Mouse (Mus musculus) testis, postnatal 10 days (tissue): ENCODE measurements around the gene Gm49384.

Source experiments
- DNase-seq: peaks from one replicate; pipeline ENCODE4 v3.0.0; 2021; ENCODE audit warnings: low spot score

The Gm49384 gene

GRCm38 (mm10) chr12:69207396-69207795 lies 3.3 kb upstream of the Gm49384 start:
- DNase-seq = peak; percentile 25

DNA sequence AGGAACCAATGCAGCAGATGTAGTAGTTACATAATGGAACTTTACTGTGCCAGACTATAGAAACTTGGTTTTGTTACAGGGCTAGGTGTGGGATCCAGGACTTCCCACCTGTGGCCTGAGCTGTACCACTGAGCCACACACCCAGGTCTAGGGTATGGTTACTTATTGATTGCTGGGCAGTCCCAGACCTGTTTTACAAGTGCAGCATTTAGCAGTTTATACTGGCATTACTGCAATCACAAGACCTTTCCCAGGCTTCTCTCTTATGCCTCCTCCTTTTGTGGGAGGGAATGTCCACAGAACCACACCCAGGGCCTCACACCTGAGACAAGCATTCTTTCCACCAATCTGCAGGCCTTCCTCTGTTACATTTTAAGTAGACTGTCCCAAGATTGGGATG lies 5.1 kb downstream of the Gm49384 start:
- DNase-seq = no peak

DNA sequence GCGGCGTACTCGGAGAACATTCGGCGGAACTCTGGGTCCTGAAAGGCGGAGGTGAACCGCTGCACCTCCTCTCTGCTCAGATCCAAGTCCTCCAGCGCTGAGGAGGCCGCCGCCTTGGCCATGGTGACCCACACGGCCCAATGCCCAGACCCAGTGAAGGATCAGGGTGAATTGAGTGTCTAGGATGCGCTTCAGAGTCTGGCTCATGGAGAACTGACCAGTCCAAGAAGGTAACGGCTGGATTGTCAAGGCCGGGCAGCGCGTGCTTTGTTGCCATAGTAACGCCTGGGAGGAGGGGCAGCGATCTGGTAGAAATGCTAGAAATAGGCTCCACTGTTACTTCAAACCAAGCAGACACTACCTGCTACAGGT lies 5.9 kb downstream of the Gm49384 start, which contains the start of gene Dnaaf2:
Dnaaf2 (minus strand) TSS at position 266 of the 372 bp plus-strand sequence.
- peak; percentile 88 for DNase-seq

DNA sequence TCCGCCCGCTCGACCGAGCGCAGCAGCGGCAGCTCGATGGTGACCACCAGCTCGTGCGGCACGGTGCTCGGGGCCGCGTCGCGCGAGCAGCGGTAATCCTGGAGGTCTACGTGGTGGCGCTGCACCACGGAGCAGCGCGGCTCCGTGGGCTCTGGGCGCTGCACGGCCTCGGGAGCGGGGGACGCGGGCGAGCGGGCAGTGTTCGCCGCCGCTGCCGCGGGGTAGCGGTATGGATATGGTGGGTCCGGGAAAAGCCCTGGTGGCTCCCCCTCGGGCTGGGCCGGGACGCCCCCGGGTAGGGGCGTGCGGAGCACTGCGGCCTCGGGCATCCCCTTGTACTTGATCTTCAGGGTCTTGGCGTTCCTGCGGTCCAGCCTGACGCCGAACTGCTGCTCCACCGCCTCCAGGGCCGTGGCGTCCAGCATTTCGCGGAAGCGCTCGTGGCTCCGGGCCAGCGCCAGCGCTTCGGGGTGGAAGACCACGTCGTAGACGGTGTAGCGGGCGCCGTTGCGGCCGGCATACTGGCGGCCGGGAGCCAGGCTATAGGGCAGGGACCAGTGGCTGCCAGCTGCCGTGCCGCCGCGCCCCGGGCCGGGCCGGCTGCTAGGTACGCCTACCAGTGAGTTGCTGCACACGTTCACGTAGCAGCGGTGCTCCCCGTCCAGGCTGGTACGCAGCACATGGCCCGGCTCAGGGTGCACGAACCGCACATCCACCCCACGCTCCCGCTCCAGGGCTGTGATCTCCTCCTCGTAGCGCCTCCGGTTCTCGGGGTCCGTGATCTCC lies 6.5 kb downstream of the Gm49384 start:
- DNase-seq = peak; percentile 79

GRCm38 (mm10) chr12:69196444-69197377 lies 7.4 kb downstream of the Gm49384 start, which contains the start of gene Gm49383:
TSS of gene Gm49383 (minus strand) at chr12:69197104.
- DNase-seq = peak; percentile 75

DNA sequence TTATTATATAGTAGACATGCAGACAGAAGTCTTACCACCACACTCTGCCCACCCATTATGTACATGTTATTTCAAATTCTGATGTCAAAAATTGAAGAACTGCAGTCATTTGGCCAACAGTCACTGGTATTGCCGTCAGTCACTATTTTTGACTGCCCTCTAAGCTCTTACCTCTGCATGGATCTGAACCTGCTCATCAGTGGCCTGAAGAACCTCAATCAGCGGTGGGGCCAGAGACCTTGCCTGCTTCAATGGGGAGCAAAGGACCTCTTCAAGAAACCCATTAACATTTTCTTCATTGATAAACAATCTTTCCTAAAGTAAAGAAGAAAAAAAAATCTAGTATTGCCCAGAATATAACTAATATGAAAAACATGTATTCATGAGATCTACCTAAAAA lies 11.4 kb downstream of the Gm49384 start:
- DNase-seq = no peak

DNA sequence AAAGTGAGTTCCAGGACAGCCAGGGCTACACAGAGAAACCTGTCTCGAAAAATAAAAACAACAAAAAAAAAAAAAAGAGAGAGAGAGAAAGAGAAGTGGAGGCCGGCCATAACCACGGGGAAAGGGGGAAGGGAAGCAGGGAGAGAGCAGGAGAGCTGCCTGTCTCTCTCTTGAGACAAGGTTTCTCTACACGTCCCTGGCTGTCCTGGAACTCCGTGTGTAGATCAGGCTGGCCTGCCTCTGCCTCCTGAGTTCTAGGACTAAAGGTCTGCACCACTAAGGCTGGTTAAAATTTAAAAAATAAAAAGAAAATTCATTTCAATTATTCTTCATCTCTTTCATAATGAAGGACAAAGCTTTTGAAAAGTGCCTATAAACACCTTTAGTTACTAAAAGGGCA lies 12.7 kb downstream of the Gm49384 start:
- DNase-seq = no peak

DNA sequence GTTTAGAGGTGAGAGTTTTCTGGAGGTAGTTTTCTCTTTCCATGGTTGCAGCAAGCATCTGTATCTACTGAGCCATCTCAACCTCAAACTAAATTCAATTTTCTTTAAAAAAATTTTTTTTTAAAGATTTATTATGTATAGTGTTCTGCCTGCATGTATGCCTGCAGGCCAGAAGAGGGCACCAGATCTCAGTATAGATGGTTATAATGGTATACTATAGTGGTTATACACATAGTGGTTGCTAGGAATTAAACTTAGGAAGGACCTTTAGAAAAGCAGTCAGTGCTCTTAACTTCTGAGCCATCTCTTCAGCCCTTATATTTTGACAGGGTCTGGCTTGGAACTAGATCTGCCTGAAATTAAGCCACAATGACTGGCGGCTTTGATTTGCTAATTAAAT lies 13.5 kb downstream of the Gm49384 start:
- DNase-seq = no peak

DNA sequence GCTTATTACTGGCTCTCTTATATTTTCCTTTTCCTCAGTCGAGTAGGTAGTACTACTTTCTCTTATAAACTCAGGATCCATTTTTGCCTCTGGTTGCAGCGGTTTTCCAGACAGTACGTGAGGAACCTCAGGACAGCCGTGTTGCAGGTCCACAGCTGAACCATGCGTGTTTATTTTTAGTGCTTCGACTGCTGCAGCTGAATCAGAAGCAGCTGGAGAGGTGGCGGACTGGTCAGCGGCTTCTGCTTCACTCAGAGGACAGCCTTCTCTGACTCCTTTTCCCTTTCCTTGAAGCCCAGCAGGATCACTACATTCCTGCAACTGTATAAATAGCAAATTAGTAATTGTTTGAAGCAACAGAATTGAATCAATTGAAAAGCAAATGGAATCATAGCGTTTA lies 14.0 kb downstream of the Gm49384 start:
- no peak for DNase-seq

DNA sequence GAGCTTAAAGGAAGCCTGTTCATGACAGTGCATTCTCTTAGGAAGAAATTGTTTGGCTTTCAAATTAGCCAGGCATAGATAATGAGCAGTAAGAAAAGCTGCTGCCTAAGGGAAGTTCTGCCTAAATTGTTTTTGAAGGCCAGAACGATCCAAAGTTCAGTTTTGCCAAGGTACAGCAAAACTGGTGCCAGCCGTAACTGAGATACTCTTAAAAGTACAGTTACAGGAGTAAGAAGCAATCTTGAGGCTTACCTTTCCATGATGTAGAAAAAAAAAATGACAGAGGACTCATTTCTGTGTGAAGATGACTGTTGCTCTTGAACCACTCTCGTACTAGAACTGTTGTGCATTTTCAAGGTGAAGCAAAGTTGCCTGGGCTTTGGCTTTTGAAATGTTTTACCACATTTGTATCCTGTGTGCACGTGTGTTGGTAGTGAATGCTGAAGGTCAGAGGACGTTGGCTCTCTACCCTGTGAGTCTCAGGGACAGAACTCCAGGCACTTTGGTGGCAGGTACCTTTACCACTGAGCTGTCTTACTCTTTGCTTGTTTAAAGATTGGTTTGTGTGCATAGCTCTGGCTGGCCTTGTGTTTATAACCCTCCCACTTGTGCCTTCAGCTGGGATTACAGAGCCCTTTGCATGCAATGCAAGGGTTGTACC lies 17.1 kb downstream of the Gm49384 start:
- DNase-seq = no peak

DNA sequence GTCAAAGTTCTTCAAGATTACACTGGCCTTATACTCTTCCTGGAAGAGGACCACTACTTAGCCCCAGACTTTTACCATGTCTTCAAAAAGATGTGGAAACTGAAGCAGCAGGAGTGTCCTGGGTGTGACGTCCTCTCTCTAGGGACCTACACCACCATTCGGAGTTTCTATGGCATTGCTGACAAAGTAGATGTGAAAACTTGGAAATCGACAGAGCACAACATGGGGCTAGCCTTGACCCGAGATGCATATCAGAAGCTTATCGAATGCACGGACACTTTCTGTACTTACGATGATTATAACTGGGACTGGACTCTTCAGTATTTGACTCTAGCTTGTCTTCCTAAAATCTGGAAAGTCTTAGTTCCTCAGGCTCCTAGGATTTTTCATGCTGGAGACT lies 18.7 kb downstream of the Gm49384 start:
- DNase-seq = no peak

DNA sequence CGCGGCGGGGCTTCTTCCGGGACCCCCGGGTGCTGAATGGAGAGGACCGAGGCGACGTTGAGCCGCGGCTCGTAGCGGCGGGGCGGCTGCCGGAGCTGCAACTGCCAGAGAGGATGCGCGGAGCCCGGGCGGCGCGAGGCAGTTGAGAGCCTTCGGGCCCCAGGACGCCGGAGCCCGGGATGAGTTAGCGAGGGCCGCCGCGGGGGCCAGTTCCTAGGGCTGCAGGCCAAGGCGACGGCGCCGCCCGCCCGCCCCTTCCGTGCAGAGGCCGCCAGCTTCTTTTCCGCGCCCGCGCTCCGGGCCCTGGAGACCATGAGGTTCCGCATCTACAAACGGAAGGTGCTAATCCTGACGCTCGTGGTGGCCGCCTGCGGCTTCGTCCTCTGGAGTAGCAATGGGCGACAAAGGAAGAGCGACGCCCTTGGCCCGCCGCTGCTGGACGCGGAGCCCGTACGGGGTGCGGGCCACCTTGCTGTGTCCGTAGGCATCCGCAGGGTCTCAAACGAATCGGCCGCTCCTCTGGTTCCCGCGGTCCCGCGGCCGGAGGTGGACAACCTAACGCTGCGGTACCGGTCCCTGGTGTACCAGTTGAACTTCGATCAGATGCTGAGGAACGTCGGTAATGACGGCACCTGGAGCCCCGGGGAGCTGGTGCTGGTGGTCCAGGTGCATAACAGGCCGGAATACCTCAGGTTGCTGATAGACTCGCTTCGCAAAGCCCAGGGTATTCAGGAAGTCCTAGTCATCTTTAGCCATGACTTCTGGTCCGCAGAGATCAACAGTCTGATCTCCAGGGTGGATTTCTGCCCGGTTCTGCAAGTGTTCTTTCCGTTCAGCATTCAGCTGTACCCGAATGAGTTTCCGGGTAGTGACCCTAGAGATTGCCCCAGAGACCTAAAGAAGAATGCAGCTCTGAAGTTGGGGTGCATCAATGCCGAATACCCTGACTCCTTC lies 19.4 kb downstream of the Gm49384 start:
- DNase-seq = peak; percentile 74

GRCm38 (mm10) chr12:69183583-69184308 lies 20.3 kb downstream of the Gm49384 start, which contains the start of the genes Rpl36al and Mgat2:
TSS of gene Rpl36al (minus strand) at chr12:69184083.
TSS of gene Mgat2 (plus strand) at chr12:69184157.
- DNase-seq = peak; percentile 100

GRCm38 (mm10) chr12:69181800-69182199 lies 22.3 kb downstream of the Gm49384 start:
- no peak for DNase-seq

DNA sequence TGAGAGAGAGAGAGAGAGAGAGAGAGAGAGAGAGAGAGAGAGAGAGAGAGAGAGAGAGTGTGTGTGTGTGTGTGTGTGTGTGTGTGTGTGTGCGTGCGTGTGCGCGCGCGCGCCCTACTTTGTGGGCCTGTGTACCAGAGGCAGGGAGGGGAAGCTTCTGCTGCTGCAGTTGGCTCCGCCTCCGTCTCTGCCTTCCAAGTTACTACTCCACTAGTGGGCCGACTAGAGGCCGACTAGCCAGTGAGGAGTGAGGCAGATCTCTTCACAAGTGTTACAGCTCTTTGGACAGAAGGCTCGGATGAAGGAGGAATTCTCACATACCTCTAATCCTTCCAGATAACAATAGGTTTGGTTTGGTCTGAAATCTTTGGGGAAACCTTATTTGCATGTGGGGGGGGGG lies 24.7 kb downstream of the Gm49384 start:
- no peak for DNase-seq

DNA sequence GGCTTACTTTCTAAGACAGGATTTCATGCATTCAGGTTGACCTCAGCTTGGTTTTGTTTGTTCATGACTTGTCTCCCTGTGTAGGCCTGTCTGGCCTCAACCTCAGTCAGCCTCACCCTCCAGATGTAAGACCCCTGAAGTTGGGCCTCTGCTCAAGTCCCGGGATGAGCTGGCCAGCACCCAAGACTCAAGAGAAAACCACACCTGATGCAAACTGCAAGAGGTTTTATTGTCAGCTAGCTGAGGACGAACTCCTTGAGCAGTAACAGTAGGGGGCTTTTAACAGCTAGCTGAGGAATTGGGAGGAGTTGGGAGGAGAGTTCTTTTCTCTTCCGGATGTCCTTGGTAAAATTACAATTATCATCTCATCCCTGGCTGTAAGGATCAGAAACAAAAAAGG lies 26.5 kb downstream of the Gm49384 start:
- no peak for DNase-seq

GRCm38 (mm10) chr12:69175975-69176374 lies 28.1 kb downstream of the Gm49384 start:
- no peak for DNase-seq

DNA sequence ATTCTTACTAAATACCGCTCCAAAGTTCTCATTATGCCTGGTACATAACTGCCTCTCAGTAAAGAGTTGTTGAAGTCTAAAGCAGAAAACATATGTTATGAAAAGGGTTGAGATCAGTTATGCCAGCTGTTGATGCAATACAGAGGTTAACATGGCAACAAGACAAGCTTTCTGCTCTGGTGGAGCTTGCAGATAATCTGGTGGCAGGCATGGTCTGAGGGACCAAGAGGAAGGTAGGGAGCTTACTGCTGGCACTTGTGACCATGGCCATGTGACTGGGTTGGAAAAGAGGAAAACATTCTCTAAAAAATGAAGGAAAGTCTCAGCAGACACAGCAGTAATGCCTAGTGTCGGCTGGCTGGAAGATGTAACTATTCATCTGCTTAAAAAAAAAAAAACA lies 32.8 kb downstream of the Gm49384 start:
- DNase-seq = no peak

GRCm38 (mm10) chr12:69168461-69169106 lies 35.5 kb downstream of the Gm49384 start, which contains the start of gene Lrr1:
TSS of gene Lrr1 (plus strand) at chr12:69168814.
- DNase-seq = peak; percentile 90
